Mouse (Mus musculus) brain, embryonic 14.5 days (tissue): Measurements from ENCODE around the gene Bud13. TPM values are rescaled to one million over a fixed set of nuclear protein-coding genes. Genes with fewer than 3 reads are reported as not detected.

Experiments used
- DNase-seq: peaks from one replicate; pipeline ENCODE4 v3.0.0-alpha.2; 2011; ENCODE audit warnings: low read depth
- CTCF ChIP-seq: fragments of 200-500 bp; IDR thresholded peaks from 2 replicates; pipeline ENCODE4 v1.5.1; 2012; ENCODE audit warnings: inconsistent platforms, mild to moderate bottlenecking, moderate library complexity, borderline replicate concordance; ENCODE audit not compliant: insufficient read depth, insufficient read length; ENCODE audit errors: extremely low read depth
- POLR2A ChIP-seq: fragments of 200-500 bp; IDR thresholded peaks from 2 replicates; pipeline ENCODE4 v1.6.1; 2012; ENCODE audit warnings: mild to moderate bottlenecking, inconsistent platforms, borderline replicate concordance; ENCODE audit not compliant: poor library complexity, insufficient read depth, insufficient read length, severe bottlenecking; ENCODE audit errors: extremely low read depth
- polyA plus RNA-seq: library from polyadenylated mRNA; depleted of rRNA; stranded (reverse); fragments of >200 nt; gene quantifications from 2 replicates; pipeline ENCODE4 v1.2.3, GENCODE M21; 2012

The Bud13 gene
- polyA plus RNA-seq, 1 experiment: 15.8 TPM

DNA sequence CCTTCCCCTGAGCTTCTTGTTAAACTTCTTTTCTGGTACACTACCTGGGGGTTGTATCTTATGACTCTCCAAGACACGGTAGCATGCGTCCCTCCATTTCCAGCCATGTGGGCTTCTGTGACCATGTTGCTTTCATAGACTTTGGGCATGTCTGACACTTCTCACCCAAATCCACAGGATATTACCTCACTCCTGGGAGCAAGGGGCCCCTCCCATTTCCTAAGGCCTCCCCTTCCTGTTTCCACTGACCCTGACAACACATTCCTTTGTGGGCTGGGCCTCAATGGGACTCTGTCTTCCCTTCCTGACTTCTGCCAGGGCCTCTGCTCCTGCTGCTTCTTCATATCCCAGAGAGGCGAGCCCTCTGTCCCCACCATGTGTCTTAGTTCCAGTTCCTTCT, 25.3 kb upstream of the Bud13 start:
- DNase-seq: no peak
- TF ChIP-seq CTCF: no peak
- TF ChIP-seq POLR2A: no peak

DNA sequence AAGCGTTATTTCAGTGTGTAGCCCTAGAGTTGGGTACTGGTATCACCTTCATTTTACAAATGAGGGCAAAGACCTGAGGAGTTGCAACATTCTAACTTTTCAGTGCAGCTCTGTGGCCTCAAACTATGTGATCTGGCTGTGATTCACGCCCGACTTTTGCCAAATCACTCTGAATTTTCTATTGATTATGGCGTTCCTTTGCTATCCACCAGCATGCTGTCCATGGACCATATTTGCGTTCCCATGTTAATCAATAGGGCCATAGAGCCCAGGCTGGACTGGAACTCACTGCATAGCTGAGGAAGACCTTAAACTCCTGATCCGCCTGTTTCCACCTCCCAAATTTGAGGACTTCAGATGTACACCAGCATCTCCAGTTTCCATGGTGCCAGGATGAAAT, 23.7 kb upstream of the Bud13 start:
- no peak for TF ChIP-seq POLR2A
- TF ChIP-seq CTCF: no peak
- DNase-seq: no peak

DNA sequence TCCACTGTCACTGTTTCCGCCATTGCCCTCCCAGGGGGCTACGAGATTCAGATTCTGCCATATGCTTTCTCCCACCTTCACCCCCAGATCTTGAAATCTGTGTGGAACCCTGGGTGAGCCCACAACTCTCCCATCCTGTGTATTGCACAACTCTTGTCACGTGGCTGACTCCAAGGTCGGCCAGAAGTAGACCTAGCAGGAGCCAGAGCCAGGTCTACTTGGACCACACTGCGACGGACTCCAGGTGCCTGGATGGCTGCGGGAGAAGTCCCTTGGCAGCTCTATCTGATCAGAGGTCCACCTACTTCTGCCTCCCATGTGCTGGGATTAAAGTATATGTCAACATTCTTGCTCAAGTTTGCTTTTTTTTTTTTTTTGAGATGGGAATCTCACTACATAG, 21.7 kb upstream of the Bud13 start:
- no peak for DNase-seq
- TF ChIP-seq CTCF (no peak), POLR2A (no peak)

DNA sequence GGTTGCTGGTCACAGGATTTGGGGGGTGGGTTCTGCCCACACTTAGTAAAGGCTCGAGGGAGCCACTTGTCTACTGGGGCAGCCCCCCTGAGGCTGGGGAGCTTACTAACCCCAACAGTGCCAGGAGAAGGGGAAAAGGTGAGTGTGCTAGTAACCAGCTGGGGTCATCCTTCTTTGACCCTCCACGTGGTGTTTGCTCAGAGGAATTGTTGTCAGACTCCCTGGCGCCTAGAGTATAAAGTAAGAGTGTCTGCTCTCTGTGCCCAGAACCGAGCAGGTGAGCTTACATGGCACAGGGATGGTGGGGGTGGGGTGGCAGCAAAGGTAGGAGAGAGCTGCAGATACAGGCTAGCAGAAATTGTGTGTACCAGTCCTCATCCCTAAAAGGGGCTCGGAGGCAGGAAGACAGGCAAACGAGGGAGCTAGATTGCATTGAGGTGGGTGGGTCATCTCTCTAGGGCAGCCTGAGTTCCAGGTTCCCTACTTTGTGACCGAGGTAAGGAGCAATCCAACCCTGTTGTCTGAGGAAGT, 14.4 kb upstream of the Bud13 start, which contains the start of gene Apoa5:
Gene Apoa5, plus strand, starts transcription at position 291 of the 531 bp plus-strand sequence.
- TF ChIP-seq CTCF (no peak), POLR2A (no peak)
- DNase-seq: no peak

DNA sequence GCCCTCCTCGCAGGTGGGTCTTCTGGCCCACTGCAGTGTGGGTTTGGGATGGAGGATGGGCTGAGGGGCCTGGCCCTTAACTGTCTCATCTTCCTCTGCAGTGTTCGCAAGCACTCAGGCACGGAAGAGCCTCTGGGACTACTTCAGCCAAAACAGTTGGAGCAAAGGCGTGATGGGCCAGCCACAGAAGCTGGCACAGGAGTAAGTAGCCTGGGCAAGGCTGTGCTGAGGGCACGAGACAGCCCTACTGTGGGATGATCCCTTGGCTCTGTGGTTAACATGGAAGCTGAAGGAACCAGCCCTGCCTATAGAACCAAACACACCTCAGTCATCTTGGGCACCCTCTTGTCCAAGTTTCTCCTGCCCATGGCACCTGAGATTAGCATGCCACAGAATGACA, 13.7 kb upstream of the Bud13 start:
- DNase-seq: no peak
- TF ChIP-seq POLR2A: no peak
- no peak for TF ChIP-seq CTCF

DNA sequence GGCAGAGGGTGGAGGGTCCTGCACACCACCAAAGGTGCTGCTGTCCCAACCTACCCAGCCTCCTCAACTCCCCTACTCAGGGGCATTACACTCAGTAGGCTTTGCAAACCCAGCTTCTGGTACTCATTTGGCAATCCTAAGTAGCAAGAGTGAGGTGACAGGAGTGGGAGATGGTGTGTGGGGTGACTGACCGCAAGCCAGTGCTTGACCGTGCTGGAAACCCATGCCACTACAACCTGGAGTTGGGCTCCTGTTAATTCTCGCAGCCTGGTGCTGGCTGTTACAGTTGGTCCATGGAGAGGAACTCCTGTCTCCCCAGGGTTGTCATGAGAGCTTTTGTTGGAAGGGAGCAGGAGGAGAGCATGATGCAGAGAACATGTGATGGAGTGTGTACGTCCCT, 12.0 kb upstream of the Bud13 start:
- no peak for TF ChIP-seq CTCF
- no peak for DNase-seq

DNA sequence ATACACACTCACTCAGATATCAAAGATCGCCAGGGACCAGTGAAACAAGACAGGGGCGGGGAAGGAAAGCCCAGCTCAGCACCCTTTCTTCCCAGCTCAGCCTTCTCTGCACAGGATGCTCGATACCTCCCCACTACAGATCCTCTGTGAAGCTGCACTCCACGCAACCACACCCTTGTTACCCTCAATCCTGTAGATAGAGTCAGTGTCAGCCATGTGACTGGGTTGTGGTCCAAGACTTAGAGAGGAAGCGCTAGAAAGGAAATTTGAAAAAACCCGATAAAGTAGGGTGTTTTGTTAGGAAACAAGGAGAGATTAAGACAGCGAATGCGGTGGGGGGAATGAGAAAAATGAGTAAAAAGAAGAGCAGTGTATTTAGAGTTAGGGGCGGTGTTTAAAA, 10.7 kb upstream of the Bud13 start:
- TF ChIP-seq CTCF (no peak), POLR2A (no peak)
- DNase-seq: no peak

DNA sequence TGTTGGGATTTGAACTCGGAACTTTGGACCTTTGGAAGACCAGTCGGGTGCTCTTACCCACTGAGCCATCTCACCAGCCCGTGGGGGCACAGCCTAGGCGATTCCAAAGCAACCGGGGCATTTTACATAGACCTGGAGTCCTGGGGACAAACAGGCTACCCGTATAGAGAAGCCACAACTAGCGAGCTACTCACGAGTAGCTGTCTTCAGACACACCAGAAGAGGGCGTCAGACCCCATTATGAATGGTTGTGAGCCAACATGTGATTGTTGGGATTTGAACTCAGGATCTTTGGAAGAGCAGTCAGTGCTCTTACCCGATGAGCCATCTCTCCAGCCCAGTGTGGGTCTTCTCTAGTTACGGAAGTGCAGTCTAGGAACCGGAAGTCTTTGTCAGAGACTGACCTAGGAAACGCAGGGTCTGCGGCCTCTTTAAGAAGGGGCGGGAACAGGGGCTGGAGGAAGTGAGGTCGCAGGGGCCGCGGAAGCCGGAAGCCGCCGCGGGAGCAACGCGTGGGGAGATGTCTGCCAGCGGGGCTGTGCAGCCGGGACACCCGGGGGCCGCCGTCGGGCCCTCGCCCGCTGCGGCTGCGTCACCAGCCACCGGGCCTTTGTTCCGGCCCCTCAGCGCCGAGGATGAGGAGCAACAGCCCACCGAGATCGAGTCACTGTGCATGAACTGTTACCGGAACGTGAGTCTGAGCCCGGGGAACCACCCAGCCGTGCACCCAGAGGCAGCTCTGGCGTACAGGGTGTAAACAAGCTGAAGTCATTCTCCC, 9.9 kb upstream of the Bud13 start, which contains the start of gene Zpr1:
Gene Zpr1, plus strand, starts transcription at position 388 of the 778 bp plus-strand sequence.
- peak; percentile 70 for TF ChIP-seq POLR2A
- peak; percentile 41; the same call in 1 of the 2 replicates for TF ChIP-seq CTCF
- DNase-seq: peak; percentile 98

DNA sequence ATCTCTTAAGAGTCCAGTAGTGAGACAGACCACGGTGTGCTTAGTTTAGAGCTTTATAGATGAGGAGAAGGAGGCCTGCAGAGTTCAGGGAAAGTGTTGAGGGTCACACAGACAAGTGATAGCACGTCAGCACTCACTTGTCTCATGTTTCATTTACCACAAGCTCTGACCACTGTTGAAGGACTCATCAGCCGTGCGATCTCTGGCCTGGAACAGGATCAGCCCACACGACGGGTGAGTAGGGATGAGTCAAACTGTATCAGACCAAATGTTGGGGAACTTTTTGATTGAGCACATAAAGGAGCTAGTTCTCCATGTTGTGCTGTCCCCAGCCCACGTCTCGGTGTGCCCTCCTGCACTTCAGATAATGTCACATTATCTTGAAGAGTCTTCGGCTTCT, 8.3 kb upstream of the Bud13 start:
- no peak for DNase-seq
- TF ChIP-seq POLR2A (no peak), CTCF (no peak)

DNA sequence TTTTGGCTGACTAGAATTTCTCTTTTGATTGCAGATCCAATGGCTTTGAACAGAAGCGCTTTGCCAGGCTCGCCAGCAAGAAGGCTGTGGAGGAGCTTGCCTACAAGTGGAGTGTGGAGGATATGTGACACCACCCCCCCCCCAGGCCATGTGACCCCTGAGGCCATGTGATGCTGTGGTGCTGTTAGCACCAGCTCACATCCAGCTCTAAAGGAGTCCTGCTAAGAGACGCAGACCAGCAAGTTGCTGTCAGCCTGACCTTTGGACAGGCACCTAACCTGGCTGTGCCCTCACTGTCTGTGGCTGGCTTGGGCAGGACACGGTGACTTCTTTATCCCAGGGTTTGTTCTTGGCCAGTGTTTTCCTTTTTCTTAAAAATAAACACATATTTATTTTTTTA, 15.6 kb downstream of the Bud13 start:
- TF ChIP-seq POLR2A: no peak
- TF ChIP-seq CTCF: no peak
- no peak for DNase-seq

DNA sequence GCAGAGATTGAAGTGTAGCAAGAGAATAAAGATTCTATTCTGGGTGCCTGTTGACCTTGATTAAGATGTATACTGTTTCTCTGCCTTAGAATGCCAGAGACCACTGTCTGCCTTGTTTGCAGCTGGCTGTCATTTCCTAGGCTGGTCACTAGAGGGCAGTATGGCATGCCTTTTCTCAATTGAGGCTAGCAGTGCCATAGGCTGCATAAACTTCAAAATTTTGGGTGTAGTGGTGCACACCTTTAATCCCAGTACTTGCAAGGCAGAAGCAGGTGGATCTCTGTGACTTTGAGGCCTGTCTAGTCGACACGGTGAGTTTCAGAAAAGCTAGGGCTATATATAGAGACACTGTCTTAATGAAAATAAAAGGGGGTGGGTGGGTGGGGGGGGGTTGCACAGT, 19.3 kb downstream of the Bud13 start:
- TF ChIP-seq CTCF (peak; percentile 89; the same call in 1 of the 2 replicates), POLR2A (no peak)
- DNase-seq: peak; percentile 78

DNA sequence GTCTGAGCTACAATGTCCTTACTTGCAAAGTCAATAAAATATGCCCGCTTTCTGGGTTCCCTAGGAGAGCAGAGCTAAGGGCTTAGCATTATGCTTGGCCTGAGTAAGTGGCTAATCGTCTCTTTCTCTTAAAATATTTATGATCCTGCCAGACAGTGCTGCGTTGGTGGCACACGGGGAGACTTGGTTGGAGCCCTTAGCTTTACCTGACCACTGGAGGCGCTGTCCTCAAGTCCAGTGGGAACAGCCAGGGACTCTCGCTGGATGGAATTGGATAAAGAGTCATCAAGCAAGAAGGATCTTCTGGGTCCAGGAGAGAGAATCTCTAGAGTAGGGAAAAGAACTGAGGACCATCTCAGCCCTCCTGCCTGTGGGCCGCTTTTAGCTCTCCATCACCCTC, 26.3 kb downstream of the Bud13 start:
- peak; percentile 50 for DNase-seq

More for the DNA sequence above, 26.3 kb downstream of the Bud13 start:
- TF ChIP-seq CTCF (peak; percentile 57), POLR2A (no peak)
